Mouse (Mus musculus) brain, embryonic 14.5 days (tissue): Measurements from ENCODE around the gene Apeh.

Experiments
- CTCF ChIP-seq: fragments of 200-500 bp; IDR thresholded peaks from 2 replicates; pipeline ENCODE4 v1.5.1; 2012; ENCODE audit warnings: inconsistent platforms, mild to moderate bottlenecking, moderate library complexity, borderline replicate concordance; ENCODE audit not compliant: insufficient read depth, insufficient read length; ENCODE audit errors: extremely low read depth
- POLR2A ChIP-seq: fragments of 200-500 bp; IDR thresholded peaks from 2 replicates; pipeline ENCODE4 v1.6.1; 2012; ENCODE audit warnings: mild to moderate bottlenecking, inconsistent platforms, borderline replicate concordance; ENCODE audit not compliant: poor library complexity, insufficient read depth, insufficient read length, severe bottlenecking; ENCODE audit errors: extremely low read depth

DNA sequence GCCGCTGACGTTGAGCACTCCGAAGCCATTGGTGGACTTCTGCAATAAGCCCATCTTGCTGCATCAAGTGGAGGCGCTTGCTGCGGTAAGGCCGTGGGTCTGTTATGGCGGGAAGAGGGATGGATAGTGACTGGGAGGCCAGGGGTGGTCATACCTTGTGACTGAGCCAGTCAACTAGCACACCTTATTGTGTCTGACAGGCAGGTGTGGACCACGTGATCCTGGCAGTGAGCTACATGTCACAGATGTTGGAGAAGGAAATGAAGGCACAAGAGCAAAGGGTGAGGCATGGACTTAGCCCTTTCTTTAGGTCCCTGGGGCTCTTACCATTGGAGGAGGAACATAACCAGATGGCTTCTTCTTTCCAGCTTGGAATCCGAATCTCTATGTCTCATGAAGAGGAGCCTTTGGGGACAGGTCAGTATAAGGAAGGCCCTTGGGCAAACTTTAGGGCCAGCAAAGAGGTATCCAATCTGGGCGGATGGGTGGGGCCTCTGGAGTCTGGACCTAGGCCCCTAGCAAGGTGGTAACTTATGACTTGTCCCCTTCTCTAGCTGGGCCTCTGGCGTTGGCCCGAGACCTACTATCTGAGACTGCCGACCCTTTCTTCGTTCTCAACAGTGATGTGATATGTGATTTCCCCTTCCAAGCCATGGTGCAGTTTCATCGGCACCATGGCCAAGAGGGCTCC lies 44.7 kb downstream of the Apeh start:
- TF ChIP-seq CTCF (no peak), POLR2A (no peak)
